In genomic region chr5:103759489-103760424, GRCm38 (mm10) we compare ENCODE assay signal across 8 mouse cellular contexts.
DNase-seq lines count a peak whose midpoint lies in the region; ATAC-seq and TF ChIP-seq lines count a peak whose summit lies in the region.

No protein-coding gene starts in this region.

- intact Hi-C loops in heart, postnatal 25 days (cut with DNase I): no loop called here

- WGBS in heart, postnatal 0 days: 60% methylated on average over 14 of the region's 14 CpGs
- WGBS in liver, embryonic 15.5 days (ENCODE audit: insufficient replicate concordance): 14% methylated on average over 14 of the region's 14 CpGs

- no peaks in the 10 kb centered on the region for H3K36me3 ChIP-seq in heart, postnatal 0 days (replicated peaks; ENCODE audit: control insufficient read depth, insufficient read depth, low read length)
- H3K36me3 ChIP-seq in liver, embryonic 15.5 days (replicated peaks): peaks cover 27% of the 10 kb centered on the region
- H3K36me3 ChIP-seq in splenic B cell, adult 2 months (ENCODE audit: control insufficient read depth, insufficient read depth, low read length, poor library complexity, severe bottlenecking): no peaks in the 10 kb centered on the region

- no peaks in the 10 kb centered on the region for H3K27me3 ChIP-seq in heart, postnatal 0 days (ENCODE audit: control insufficient read depth, insufficient read depth, low read length)
- no peaks in the 10 kb centered on the region for H3K27me3 ChIP-seq in liver, embryonic 15.5 days
- H3K27me3 ChIP-seq in splenic B cell, adult 2 months (ENCODE audit: control insufficient read depth, insufficient read depth, low read length, poor library complexity, severe bottlenecking): no peaks in the 10 kb centered on the region

- no peak; the same call in 1 of the 2 replicates for ATAC-seq in heart, postnatal 0 days (ENCODE audit: insufficient read depth, low read depth)
- peak; percentile 92 for ATAC-seq in liver, embryonic 15.5 days (ENCODE audit: insufficient read depth)
- no peak for ATAC-seq in granulocyte monocyte progenitor cell, adult 5-6 weeks (replicated peaks; ENCODE audit: poor library complexity, severe bottlenecking)

- peak overlapping the region; percentile 66 for H3K9ac ChIP-seq in heart, postnatal 0 days (replicated peaks; ENCODE audit: low read depth, low read length)
- peak overlapping the region; percentile 69 for H3K9ac ChIP-seq in liver, embryonic 15.5 days

- peak overlapping the region; percentile 87 for H3K4me2 ChIP-seq in heart, postnatal 0 days (ENCODE audit: low read depth, low read length)
- peak overlapping the region; percentile 89 for H3K4me2 ChIP-seq in liver, embryonic 15.5 days

- H3K4me1 ChIP-seq in brown adipose tissue, adult 24 weeks (ENCODE audit: control insufficient read depth, insufficient read depth, insufficient read length, low read length): peaks cover 28% of the 10 kb centered on the region
- peaks cover 40% of the 10 kb centered on the region for H3K4me1 ChIP-seq in heart, postnatal 0 days (ENCODE audit: control insufficient read depth, insufficient read depth)
- H3K4me1 ChIP-seq in liver, embryonic 15.5 days (replicated peaks): peaks cover 89% of the 10 kb centered on the region

- no peak for TF ChIP-seq EP300 in heart, postnatal 0 days (IDR thresholded peaks at IDR 0.05; ENCODE audit: low read depth)

- H3K27ac ChIP-seq in brown adipose tissue, adult 24 weeks (replicated peaks; ENCODE audit: low read depth, low read length): peak overlapping the region; percentile 67
- H3K27ac ChIP-seq in heart, postnatal 0 days (ENCODE audit: low read depth): peak overlapping the region; percentile 93
- peak overlapping the region; percentile 100 for H3K27ac ChIP-seq in liver, embryonic 15.5 days (replicated peaks)

- peak; percentile 94 for DNase-seq in heart, adult 11 months
- DNase-seq in heart, postnatal 25 days (ENCODE audit: low spot score): no peak
- no peak for DNase-seq in heart, postnatal 0 days (ENCODE audit: low spot score)
- DNase-seq in splenic B cell, adult 2 months (ENCODE audit: low read depth, low spot score): peak; percentile 48
- DNase-seq in left cerebral cortex, adult 8-10 months (ENCODE audit: low spot score in 2 of 2): no peak

- peak overlapping the region; percentile 50; the same call in 1 of the 2 replicates for H3K4me3 ChIP-seq in brown adipose tissue, adult 24 weeks (ENCODE audit: insufficient read depth, low read depth, low read length)
- H3K4me3 ChIP-seq in heart, postnatal 0 days (ENCODE audit: low read depth, low read length): peak overlapping the region; percentile 52
- H3K4me3 ChIP-seq in liver, embryonic 15.5 days (replicated peaks): peak overlapping the region; percentile 86

- TF ChIP-seq CTCF in heart, postnatal 0 days (IDR thresholded peaks at IDR 0.05; ENCODE audit: low read depth): no peak

- no peaks in the 10 kb centered on the region for H3K9me3 ChIP-seq in heart, postnatal 0 days (replicated peaks; ENCODE audit: control insufficient read depth, low read length)
- H3K9me3 ChIP-seq in liver, embryonic 15.5 days (replicated peaks): no peaks in the 10 kb centered on the region

Comparison
In these comparisons a context has a peak if more than half of its experiments do, and no peak if none do; other contexts are left out.
1. DNase-seq: peak in heart, adult 11 months (single experiment) and splenic B cell, adult 2 months (single experiment); none in heart, postnatal 25 days (single experiment), heart, postnatal 0 days (single experiment) and left cerebral cortex, adult 8-10 months (0 of 2).
2. Peak in every context shown above with its lines, with median percentiles within 50 percentile points of each other: H3K27ac ChIP-seq and H3K4me3 ChIP-seq.